Mouse (Mus musculus): ENCODE results near the gene Cwf19l2.
A peak's percentile ranks its signal among the peaks of the same experiment; 100 is the strongest.
"Not testable (repeated sequence)": the region's sequence is repeated elsewhere in the genome, so short reads cannot be mapped to it uniquely, and the experiment has no call there.

Gene Cwf19l2

DNA sequence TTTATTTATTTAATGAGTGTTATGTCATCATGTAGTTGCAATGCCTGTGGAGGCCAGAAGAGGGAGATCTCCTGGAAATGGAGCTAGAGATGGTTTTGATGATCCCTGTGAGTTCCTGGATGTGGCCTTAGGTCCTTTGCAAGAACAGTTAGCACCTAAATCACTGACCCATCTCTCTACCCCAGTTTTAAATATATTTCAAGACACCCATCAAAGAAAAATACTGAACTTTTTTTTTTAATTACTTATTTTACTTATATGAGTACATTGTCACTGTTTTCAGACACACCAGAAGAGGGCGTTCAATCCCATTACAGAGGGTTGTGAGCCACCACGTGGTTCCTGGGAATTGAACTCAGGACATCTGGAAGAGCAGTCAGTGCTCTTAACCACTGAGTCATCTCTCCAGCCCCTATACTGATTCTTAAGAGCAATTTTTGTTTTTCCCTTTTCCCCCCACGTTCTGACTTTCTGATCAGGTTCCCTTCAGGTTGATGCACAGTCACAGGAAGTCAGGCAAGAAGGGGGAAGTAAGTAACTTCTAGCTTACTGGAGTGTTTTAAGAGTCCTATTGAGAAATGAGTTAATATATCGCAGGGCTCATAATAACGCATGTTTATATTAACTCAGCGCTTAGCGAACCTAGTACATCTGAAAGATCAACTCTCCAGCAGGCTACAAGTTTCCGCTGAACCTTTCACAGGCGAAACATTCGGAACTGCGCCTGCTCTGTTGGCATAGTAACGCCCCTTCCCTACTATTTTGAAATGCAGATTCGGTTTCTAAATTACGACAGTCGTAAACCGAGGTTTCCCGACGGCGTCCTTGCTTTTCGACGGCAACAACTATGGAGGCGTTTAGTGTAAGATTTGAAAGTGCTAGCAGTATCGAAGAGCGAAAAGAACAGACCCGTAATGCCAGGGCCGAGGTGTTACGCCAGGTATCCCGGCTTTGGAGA, at the start of gene Cwf19l2:
Gene Cwf19l2 (plus strand): TSS at position 342 of the 958 bp plus-strand sequence.
- DNase-seq (ENCODE audit: low spot score) = peak; percentile 87

DNA sequence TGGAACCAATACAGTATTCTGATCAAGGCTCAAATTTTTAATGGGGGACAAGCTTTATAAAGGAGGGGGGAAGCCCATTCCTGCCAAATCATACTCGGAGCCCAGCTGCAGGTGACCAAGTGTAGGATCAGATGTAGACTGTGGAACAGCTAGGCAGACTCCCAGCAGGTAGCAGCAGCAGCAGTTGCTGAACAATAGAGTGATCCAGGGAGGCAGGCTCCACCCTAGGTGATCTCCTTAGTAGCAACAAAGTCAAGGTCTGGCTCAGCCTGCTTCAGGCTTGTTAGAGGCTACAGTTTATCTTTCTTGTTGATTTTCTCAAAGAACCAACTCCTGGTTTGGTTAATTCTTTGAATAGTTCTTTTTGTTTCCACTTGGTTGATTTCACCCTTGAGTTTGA, 27.1 kb upstream of the Cwf19l2 start:
- not testable (repeated sequence) for DNase-seq (ENCODE audit: low spot score)

DNA sequence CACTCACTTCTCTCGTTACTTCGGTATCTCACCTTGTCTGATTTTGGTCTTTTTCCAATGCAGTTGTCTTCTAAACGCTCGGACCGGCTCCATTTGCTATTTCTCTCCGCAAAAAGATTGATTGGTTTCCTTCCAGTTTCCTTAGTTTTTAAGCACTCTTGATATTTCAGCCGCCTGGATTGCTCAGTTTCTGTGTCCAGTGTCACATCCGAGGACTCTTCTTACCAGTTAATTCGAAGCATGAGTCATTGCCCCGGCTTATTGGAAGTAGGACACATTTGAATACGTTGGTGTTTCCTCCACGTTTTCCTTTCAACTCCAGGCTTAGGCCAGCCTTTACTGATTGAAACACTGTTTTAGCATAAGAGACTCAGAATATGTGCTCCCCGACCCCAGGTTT, 980 bp downstream of the Cwf19l2 start:
- peak; percentile 16 for DNase-seq (ENCODE audit: low spot score)

DNA sequence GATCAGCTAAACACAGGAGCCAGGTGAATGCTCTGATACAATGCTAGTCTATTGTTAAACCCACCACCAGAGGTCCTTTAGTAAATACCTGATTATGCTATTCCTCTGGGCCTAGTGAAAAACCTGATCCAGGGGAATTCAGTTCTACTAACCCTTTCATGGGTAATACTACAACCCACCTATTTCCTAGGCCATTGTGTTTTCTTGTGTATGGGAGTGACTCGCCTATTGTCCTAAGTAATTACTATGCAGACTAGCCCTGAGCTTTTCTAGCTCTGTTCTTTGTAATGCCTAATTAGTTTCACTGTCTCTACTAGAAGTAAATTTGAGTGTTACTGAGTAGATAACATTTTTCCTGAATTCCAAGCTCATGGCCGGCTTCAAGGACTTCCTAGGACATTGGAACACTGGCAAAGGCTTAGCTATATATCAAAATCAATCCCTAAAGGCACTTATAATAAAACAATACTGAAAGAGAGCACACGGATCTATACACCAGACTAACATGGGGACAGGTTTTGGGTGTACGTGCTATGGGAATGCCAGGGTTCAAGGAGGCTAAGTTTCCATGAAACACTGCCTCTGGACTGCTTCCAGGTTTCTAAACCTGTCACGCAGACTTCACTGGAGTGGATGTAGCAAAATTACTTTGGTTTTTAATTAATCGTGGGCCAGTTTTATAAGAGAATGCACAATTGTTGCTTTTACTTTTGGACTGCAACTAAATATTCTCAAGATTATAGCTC, 36.3 kb downstream of the Cwf19l2 start:
- not testable (repeated sequence) for DNase-seq (ENCODE audit: low spot score)

DNA sequence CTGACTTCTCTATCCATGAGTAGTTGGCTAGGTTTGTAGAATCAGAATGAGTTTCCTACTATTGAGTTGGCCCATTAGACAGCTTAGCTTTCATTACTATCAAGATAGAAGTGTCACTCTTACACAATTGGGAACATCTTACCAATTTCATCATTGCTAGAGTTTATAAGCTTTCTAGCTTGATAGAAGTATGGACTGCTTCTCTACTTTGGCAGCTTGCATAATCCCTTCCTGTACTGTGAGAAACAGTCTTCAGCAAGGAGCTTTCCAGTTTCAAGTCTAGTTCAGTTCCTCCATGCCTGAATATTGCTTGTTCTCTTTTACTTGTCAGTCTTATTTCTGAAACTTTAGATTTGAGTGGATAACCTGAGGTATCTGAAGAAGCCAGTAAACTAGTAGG, 68.5 kb downstream of the Cwf19l2 start:
- no peak for DNase-seq (ENCODE audit: low spot score)

DNA sequence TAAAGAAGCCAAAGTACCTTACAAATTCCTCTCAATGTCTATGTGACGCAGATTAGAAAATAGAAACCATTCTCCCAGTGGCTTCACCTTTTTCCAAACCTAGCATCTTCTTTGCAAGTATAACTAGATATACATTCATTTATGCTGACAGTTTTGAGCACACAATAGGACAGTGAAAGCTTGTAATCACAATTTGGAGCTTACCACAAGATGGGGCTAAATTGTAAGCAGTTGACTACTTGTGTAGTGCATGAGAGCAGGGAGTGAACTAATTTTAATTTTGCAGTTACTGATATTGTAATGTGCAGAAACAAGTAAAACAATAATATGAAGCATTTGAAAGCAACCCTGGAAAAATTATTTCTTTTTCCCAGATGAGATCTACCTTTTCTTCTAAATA, 115.3 kb downstream of the Cwf19l2 start:
- DNase-seq (ENCODE audit: low spot score) = no peak

DNA sequence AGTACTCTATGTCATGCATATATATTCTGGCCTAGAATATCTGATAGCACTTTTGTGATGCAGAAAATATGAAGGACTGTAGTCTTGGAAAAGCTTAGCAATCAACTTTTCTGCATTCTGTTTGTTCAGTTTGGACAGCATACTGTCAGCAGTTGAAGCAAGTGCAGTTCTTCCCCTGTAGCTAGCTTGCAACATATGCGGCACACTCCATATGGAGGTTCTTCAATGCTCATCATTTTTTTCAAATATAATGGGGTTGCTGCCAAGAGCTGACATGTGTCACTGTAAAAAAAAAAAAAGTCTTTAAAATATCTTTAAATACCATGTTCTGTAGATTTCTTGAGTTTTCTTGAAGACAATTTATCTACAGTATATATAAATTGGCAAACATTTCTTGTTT, 115.8 kb downstream of the Cwf19l2 start:
- DNase-seq (ENCODE audit: low spot score) = no peak

DNA sequence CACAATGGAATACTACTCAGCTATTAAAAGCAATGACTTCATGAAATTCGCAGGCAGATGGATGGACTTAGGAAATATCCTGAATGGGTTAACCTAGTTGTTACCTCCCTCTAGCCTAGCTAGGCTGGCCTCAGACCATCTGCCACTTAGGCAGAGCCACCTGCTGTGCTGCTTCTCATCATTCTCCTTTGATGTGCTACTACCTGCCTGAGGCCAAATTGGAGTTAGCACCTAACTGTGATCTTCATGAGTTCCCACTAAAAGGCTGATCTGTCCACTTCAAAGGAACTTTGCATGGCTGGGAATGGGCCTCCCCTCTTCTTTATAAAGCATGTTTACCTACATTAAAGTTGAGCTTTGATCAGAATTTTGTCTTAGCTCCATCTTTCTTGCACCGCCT, 117.6 kb downstream of the Cwf19l2 start:
- DNase-seq (ENCODE audit: low spot score) = no peak
